Comparison of ENCODE assay signal across 21 mouse cellular contexts in genomic region chr19:11724275-11724674, GRCm38 (mm10). TPM values are rescaled to one million over a fixed set of nuclear protein-coding genes. Genes with fewer than 3 reads are reported as not detected.
"Had no signal": no experiment of that assay in that cellular context is flagged by ENCODE, and none has a peak within 500 bp of the region (broad histone marks: within the 10 kb centered on the region; RNA-seq: fewer than 3 reads in every experiment).

No protein-coding gene starts in this region.

- H3K27ac ChIP-seq: kidney, postnatal 0 days; limb, embryonic 12.5 days; liver, embryonic 13.5 days; midbrain, embryonic 10.5 days; midbrain, embryonic 15.5 days; neural tube, embryonic 13.5 days had no signal

- H3K9me3 ChIP-seq: limb, embryonic 12.5 days; liver, embryonic 13.5 days; midbrain, embryonic 10.5 days; midbrain, embryonic 15.5 days; neural tube, embryonic 13.5 days had no signal

- H3K4me3 ChIP-seq: limb, embryonic 12.5 days; liver, embryonic 13.5 days; midbrain, embryonic 10.5 days; midbrain, embryonic 15.5 days; neural tube, embryonic 13.5 days had no signal

- H3K9ac ChIP-seq: limb, embryonic 12.5 days; liver, embryonic 13.5 days; liver, postnatal 0 days; midbrain, embryonic 15.5 days; neural tube, embryonic 13.5 days had no signal

- H3K27me3 ChIP-seq: limb, embryonic 12.5 days; liver, embryonic 13.5 days; midbrain, embryonic 15.5 days; neural tube, embryonic 13.5 days had no signal

- H3K4me2 ChIP-seq: limb, embryonic 12.5 days; liver, embryonic 13.5 days; midbrain, embryonic 15.5 days; neural tube, embryonic 13.5 days had no signal

- ATAC-seq: liver, postnatal 0 days; midbrain, embryonic 15.5 days had no signal

- H3K4me1 ChIP-seq: limb, embryonic 12.5 days; midbrain, embryonic 10.5 days; midbrain, embryonic 15.5 days; neural tube, embryonic 13.5 days had no signal

- DNase-seq: kidney, adult 11 months; kidney, adult 9 months; kidney, postnatal 36 days; layer of hippocampus, adult 9-11 months; layer of hippocampus, postnatal 36 days; liver; liver, embryonic 13.5 days; liver, postnatal 0 days; right cerebral cortex, postnatal 14 days; thymus, postnatal 36 days had no signal

- H3K36me3 ChIP-seq: limb, embryonic 12.5 days; liver, embryonic 13.5 days; midbrain, embryonic 10.5 days; midbrain, embryonic 15.5 days; neural tube, embryonic 13.5 days had no signal

RNA-seq across cellular contexts. Expression of gene Gif, which starts 23.1 kb away (rescaled TPM):
- total RNA-seq: layer of hippocampus, adult 18-20 months; layer of hippocampus, postnatal 36 days; left cerebral cortex, adult 8-10 months; left cerebral cortex, postnatal 36 days; megakaryocyte, adult 5-6 weeks had no signal
- polyA plus RNA-seq: intestine, embryonic 14.5 days; kidney, postnatal 0 days; limb, embryonic 12.5 days; liver, embryonic 13.5 days; liver, postnatal 0 days; midbrain, embryonic 10.5 days; midbrain, embryonic 15.5 days; neural tube, embryonic 13.5 days; thymus, postnatal 0 days had no signal

RNA-seq across cellular contexts. Expression of gene Oosp3, which starts 27.4 kb away (rescaled TPM):
- total RNA-seq: layer of hippocampus, adult 18-20 months; layer of hippocampus, postnatal 36 days; left cerebral cortex, adult 8-10 months; left cerebral cortex, postnatal 36 days; megakaryocyte, adult 5-6 weeks had no signal
- polyA plus RNA-seq: intestine, embryonic 14.5 days; kidney, postnatal 0 days; limb, embryonic 12.5 days; liver, embryonic 13.5 days; liver, postnatal 0 days; midbrain, embryonic 10.5 days; midbrain, embryonic 15.5 days; neural tube, embryonic 13.5 days; thymus, postnatal 0 days had no signal

RNA-seq across cellular contexts. Expression of gene Oosp1, which starts 33.3 kb away (rescaled TPM):
- total RNA-seq: layer of hippocampus, adult 18-20 months; layer of hippocampus, postnatal 36 days; left cerebral cortex, adult 8-10 months; left cerebral cortex, postnatal 36 days had no signal
- polyA plus RNA-seq: intestine, embryonic 14.5 days; kidney, postnatal 0 days; limb, embryonic 12.5 days; liver, embryonic 13.5 days; midbrain, embryonic 10.5 days; midbrain, embryonic 15.5 days; neural tube, embryonic 13.5 days had no signal
